11 mouse cellular contexts compared by ENCODE assay signal in genomic region chr3:97944462-97944861, GRCm38 (mm10). TPM values are rescaled to one million over a fixed set of nuclear protein-coding genes. Genes with fewer than 3 reads are reported as not detected.
DNase-seq lines count a peak whose midpoint lies in the region; ATAC-seq lines count a peak whose summit lies in the region.
"Had no signal": no experiment of that assay in that cellular context is flagged by ENCODE, and none has a peak within 500 bp of the region (broad histone marks: within the 10 kb centered on the region; RNA-seq: fewer than 3 reads in every experiment).

No protein-coding gene starts in this region.

- no peaks in the 10 kb centered on the region for H3K36me3 ChIP-seq in embryonic facial prominence, embryonic 13.5 days
- no peaks in the 10 kb centered on the region for H3K36me3 ChIP-seq in embryonic facial prominence, embryonic 10.5 days (replicated peaks)
- no peaks in the 10 kb centered on the region for H3K36me3 ChIP-seq in lung, embryonic 15.5 days
- H3K36me3 ChIP-seq: hindbrain, embryonic 13.5 days; midbrain, embryonic 12.5 days had no signal

- ATAC-seq in embryonic facial prominence, embryonic 13.5 days (ENCODE audit: insufficient number of reproducible peaks, insufficient read depth, low FRiP score, low TSS enrichment, low read depth), result no peak
- no peak for ATAC-seq in lung, embryonic 15.5 days (ENCODE audit: borderline replicate concordance, extremely low read depth, low FRiP score, low TSS enrichment)
- ATAC-seq in monocyte, adult 5-6 weeks (replicated peaks; ENCODE audit: insufficient number of reproducible peaks, low FRiP score, low TSS enrichment, poor library complexity, severe bottlenecking), result no peak

- no peaks in the 10 kb centered on the region for H3K9me3 ChIP-seq in embryonic facial prominence, embryonic 13.5 days
- H3K9me3 ChIP-seq in embryonic facial prominence, embryonic 10.5 days, result 0 out of 2 replicates have a peak, but pooled peaks cover 5% of the 10 kb centered on the region
- H3K9me3 ChIP-seq in lung, embryonic 15.5 days, result no peaks in the 10 kb centered on the region
- H3K9me3 ChIP-seq: hindbrain, embryonic 13.5 days; midbrain, embryonic 12.5 days had no signal

- no peak for DNase-seq in embryonic facial prominence, embryonic 10.5 days (ENCODE audit: low spot score)
- DNase-seq in lung, adult 18-20 months, result no peak
- peak; percentile 45 for DNase-seq in gastrocnemius, postnatal 10 days
- DNase-seq in kidney, postnatal 36 days, result peak; percentile 64 to 75
- DNase-seq in left cerebral cortex, adult 18-20 months (ENCODE audit: low spot score in 2 of 2), result no peak
- DNase-seq: thymus, postnatal 14 days had no signal

- H3K9ac ChIP-seq in embryonic facial prominence, embryonic 13.5 days, result no peak overlapping the region
- no peak overlapping the region for H3K9ac ChIP-seq in lung, embryonic 15.5 days
- H3K9ac ChIP-seq: hindbrain, embryonic 13.5 days; midbrain, embryonic 12.5 days had no signal

- H3K27me3 ChIP-seq in embryonic facial prominence, embryonic 13.5 days, result no peaks in the 10 kb centered on the region
- no peaks in the 10 kb centered on the region for H3K27me3 ChIP-seq in embryonic facial prominence, embryonic 10.5 days (replicated peaks; ENCODE audit: low read depth, poor library complexity, severe bottlenecking)
- no peaks in the 10 kb centered on the region for H3K27me3 ChIP-seq in lung, embryonic 15.5 days

- WGBS in embryonic facial prominence, embryonic 13.5 days, result 44% methylated on average over 5 of the region's 5 CpGs
- 84% methylated on average over 5 of the region's 5 CpGs for WGBS in embryonic facial prominence, embryonic 10.5 days
- 32% methylated on average over 5 of the region's 5 CpGs for WGBS in lung, embryonic 15.5 days

- H3K4me2 ChIP-seq in embryonic facial prominence, embryonic 13.5 days, result no peak overlapping the region
- no peak overlapping the region for H3K4me2 ChIP-seq in lung, embryonic 15.5 days
- H3K4me2 ChIP-seq: hindbrain, embryonic 13.5 days; midbrain, embryonic 12.5 days had no signal

- peak overlapping the region; percentile 60; the same call in 1 of the 2 replicates for H3K27ac ChIP-seq in embryonic facial prominence, embryonic 13.5 days
- H3K27ac ChIP-seq in embryonic facial prominence, embryonic 10.5 days (replicated peaks), result no peak overlapping the region
- H3K27ac ChIP-seq in lung, embryonic 15.5 days, result peak overlapping the region; percentile 30; the same call in 1 of the 2 replicates
- H3K27ac ChIP-seq: hindbrain, embryonic 13.5 days; midbrain, embryonic 12.5 days had no signal

- H3K4me3 ChIP-seq in embryonic facial prominence, embryonic 13.5 days, result no peak overlapping the region
- no peak overlapping the region for H3K4me3 ChIP-seq in embryonic facial prominence, embryonic 10.5 days
- H3K4me3 ChIP-seq in lung, embryonic 15.5 days, result no peak overlapping the region
- H3K4me3 ChIP-seq: hindbrain, embryonic 13.5 days; midbrain, embryonic 12.5 days had no signal

- H3K4me1 ChIP-seq in embryonic facial prominence, embryonic 13.5 days, result peaks cover 61% of the 10 kb centered on the region
- peaks cover 59% of the 10 kb centered on the region for H3K4me1 ChIP-seq in embryonic facial prominence, embryonic 10.5 days
- H3K4me1 ChIP-seq in lung, embryonic 15.5 days, result peaks cover 54% of the 10 kb centered on the region

RNA-seq across cellular contexts. Expression of gene Sec22b, which starts 43.5 kb away (rescaled TPM):
- polyA plus RNA-seq in embryonic facial prominence, embryonic 13.5 days (2015; fragmentation: Nextera tagmentation; extraction: Ambion mirVana), result 141 and 145 TPM in 2 replicates
- polyA plus RNA-seq in embryonic facial prominence, embryonic 10.5 days (2016; fragmentation: Nextera tagmentation; extraction: Ambion mirVana), result 119 and 122 TPM in 2 replicates
- 147 and 157 TPM in 2 replicates for polyA plus RNA-seq in lung, embryonic 15.5 days (2015; fragmentation: Nextera tagmentation; extraction: Ambion mirVana)
- 10 to 100 TPM; 38.8 to 42.7 TPM for total RNA-seq in gastrocnemius, postnatal 10 days (2021)
- total RNA-seq in monocyte, adult 5-6 weeks (2017), result 37.7 to 62.2 TPM (median 46.2 TPM) in 3 replicates
- 10 to 100 TPM; 80.0 to 82.9 TPM for total RNA-seq in left cerebral cortex, adult 18-20 months (2021)

RNA-seq across cellular contexts. Expression of gene Pde4dip, which starts 56.0 kb away (rescaled TPM):
- 21.9 and 27.7 TPM in 2 replicates for polyA plus RNA-seq in embryonic facial prominence, embryonic 13.5 days (2015; fragmentation: Nextera tagmentation; extraction: Ambion mirVana)
- polyA plus RNA-seq in embryonic facial prominence, embryonic 10.5 days (2016; fragmentation: Nextera tagmentation; extraction: Ambion mirVana), result 27.0 and 28.2 TPM in 2 replicates
- 16.4 and 18.3 TPM in 2 replicates for polyA plus RNA-seq in lung, embryonic 15.5 days (2015; fragmentation: Nextera tagmentation; extraction: Ambion mirVana)
- 1,000 to 10,000 TPM; 1,278 to 1,422 TPM for total RNA-seq in gastrocnemius, postnatal 10 days (2021)
- 16.0 to 25.4 TPM (median 16.5 TPM) in 3 replicates for total RNA-seq in monocyte, adult 5-6 weeks (2017)
- total RNA-seq in left cerebral cortex, adult 18-20 months (2021), result 100 to 1,000 TPM; 207 to 211 TPM

Comparison
In these comparisons a context has a peak if more than half of its experiments do, and no peak if none do; other contexts are left out.
1. DNase-seq: peak in gastrocnemius, postnatal 10 days (single experiment) and kidney, postnatal 36 days (2 of 2); none in embryonic facial prominence, embryonic 10.5 days (single experiment), lung, adult 18-20 months (0 of 2) and left cerebral cortex, adult 18-20 months (0 of 2).